Mouse (Mus musculus): ENCODE measurements around the gene Sod3. TPM values are rescaled to one million over a fixed set of nuclear protein-coding genes. Genes with fewer than 3 reads are reported as not detected.

Sod3 gene
- total and polyA plus RNA-seq, 3 experiments: not detected

GRCm38 (mm10) chr5:52411567-52411966 lies 48.0 kb downstream of the Sod3 start:
- no peaks in the 10 kb centered on the region for H3K27me3 ChIP-seq (ENCODE audit: control insufficient read depth in 1 of 2, insufficient read depth in 2 of 2, low read length in 2 of 2)
- no peaks in the 10 kb centered on the region for H3K79me2 ChIP-seq (ENCODE audit: control insufficient read depth, insufficient read depth, low read length, poor library complexity)
- no peaks in the 10 kb centered on the region for H3K9me3 ChIP-seq (replicated peaks; ENCODE audit: insufficient read depth, low read length)
- TF ChIP-seq MXI1 (IDR thresholded peaks at IDR 0.05; ENCODE audit: low read depth, low read length) (no peak), UBTF (IDR thresholded peaks at IDR 0.05; ENCODE audit: borderline replicate concordance, insufficient read depth, low read depth, low read length) (no peak), NRF1 (IDR thresholded peaks at IDR 0.05; ENCODE audit: insufficient read depth, low read depth, low read length, poor library complexity, severe bottlenecking) (no peak), USF2 (IDR thresholded peaks at IDR 0.05; ENCODE audit: borderline replicate concordance in 1 of 2, insufficient read depth in 1 of 2, low read depth in 1 of 2, low read length in 2 of 2) (no peak), CHD1 (IDR thresholded peaks at IDR 0.05; ENCODE audit: low read depth, low read length) (no peak), POLR2A (IDR thresholded peaks at IDR 0.05; ENCODE audit: control insufficient read depth in 1 of 2, insufficient read depth in 1 of 2, low read depth in 1 of 2, low read length in 2 of 2, poor library complexity in 1 of 2) (no peak), NELFE (IDR thresholded peaks at IDR 0.05; ENCODE audit: low read depth, low read length) (no peak), HCFC1 (IDR thresholded peaks at IDR 0.05; ENCODE audit: low read depth, low read length) (no peak), TAL1 (IDR thresholded peaks at IDR 0.05; ENCODE audit: low read length) (no peak), USF1 (IDR thresholded peaks at IDR 0.05; ENCODE audit: low read depth, low read length) (no peak), ZC3H11A (IDR thresholded peaks at IDR 0.05; ENCODE audit: low read depth, low read length) (no peak), JUND (IDR thresholded peaks at IDR 0.05; ENCODE audit: low read depth, low read length) (no peak), EP300 (IDR thresholded peaks at IDR 0.05; ENCODE audit: low read depth in 1 of 2, low read length in 2 of 2) (no peak), MAZ (IDR thresholded peaks at IDR 0.05; ENCODE audit: low read depth, low read length) (no peak), ETS1 (IDR thresholded peaks at IDR 0.05; ENCODE audit: low read depth, low read length) (no peak), MAFK (IDR thresholded peaks at IDR 0.05; ENCODE audit: borderline replicate concordance, low read depth, low read length) (no peak), BHLHE40 (IDR thresholded peaks at IDR 0.05; ENCODE audit: borderline replicate concordance, low read depth, low read length) (no peak), MYC (IDR thresholded peaks at IDR 0.05; ENCODE audit: low read depth, low read length) (no peak)
- no peak overlapping the region for H3K4me3 ChIP-seq (ENCODE audit: control insufficient read depth in 1 of 2, insufficient read depth in 1 of 2, low read depth in 2 of 2, low read length in 2 of 2)
- DNase-seq (ENCODE audit: low read depth, low spot score): peak; percentile 37
- no peaks in the 10 kb centered on the region for H3K36me3 ChIP-seq (ENCODE audit: control insufficient read depth in 1 of 2, insufficient read depth in 2 of 2, low read length in 2 of 2)
- no peak overlapping the region for H3K27ac ChIP-seq (ENCODE audit: control insufficient read depth, low read depth, low read length)
- no peak overlapping the region for H3K9ac ChIP-seq (ENCODE audit: control insufficient read depth, low read depth, low read length, poor library complexity, severe bottlenecking)
- H3K4me1 ChIP-seq (ENCODE audit: control insufficient read depth in 1 of 2, insufficient read depth in 2 of 2, low read length in 2 of 2): no peaks in the 10 kb centered on the region

DNA sequence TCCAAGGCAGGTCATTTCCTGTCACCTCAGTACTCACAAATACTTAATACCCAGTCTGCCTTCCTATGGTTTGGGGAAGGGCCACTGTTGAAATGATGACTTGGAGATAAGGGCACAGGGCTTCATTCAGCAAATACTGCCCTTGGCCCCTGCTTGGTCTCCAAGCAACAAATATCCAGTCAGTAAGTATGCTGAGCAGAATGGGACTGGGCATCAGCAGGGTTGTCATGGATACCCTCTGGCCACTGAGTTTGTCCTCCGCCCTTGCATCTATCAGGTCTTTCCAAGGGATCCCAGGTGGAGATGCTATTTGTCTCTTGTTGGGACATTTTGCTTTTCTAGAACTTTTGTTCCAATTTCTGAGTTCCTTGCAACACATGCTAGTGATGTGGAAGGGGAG lies 51.6 kb downstream of the Sod3 start:
- no peaks in the 10 kb centered on the region for H3K36me3 ChIP-seq (ENCODE audit: control insufficient read depth in 1 of 2, insufficient read depth in 2 of 2, low read length in 2 of 2)
- no peaks in the 10 kb centered on the region for H3K27me3 ChIP-seq (ENCODE audit: control insufficient read depth in 1 of 2, insufficient read depth in 2 of 2, low read length in 2 of 2)
- no peaks in the 10 kb centered on the region for H3K79me2 ChIP-seq (ENCODE audit: control insufficient read depth, insufficient read depth, low read length, poor library complexity)
- no peak overlapping the region for H3K4me3 ChIP-seq (ENCODE audit: control insufficient read depth in 1 of 2, insufficient read depth in 1 of 2, low read depth in 2 of 2, low read length in 2 of 2)
- H3K4me1 ChIP-seq (ENCODE audit: control insufficient read depth in 1 of 2, insufficient read depth in 2 of 2, low read length in 2 of 2): no peaks in the 10 kb centered on the region
- H3K9ac ChIP-seq (ENCODE audit: control insufficient read depth, low read depth, low read length, poor library complexity, severe bottlenecking): no peak overlapping the region
- DNase-seq (ENCODE audit: low read depth, low spot score): no peak
- H3K9me3 ChIP-seq (replicated peaks; ENCODE audit: insufficient read depth, low read length): no peaks in the 10 kb centered on the region
- no peak for TF ChIP-seq ZC3H11A (IDR thresholded peaks at IDR 0.05; ENCODE audit: low read depth, low read length)
- no peak for TF ChIP-seq JUND (IDR thresholded peaks at IDR 0.05; ENCODE audit: low read depth, low read length)
- no peak for TF ChIP-seq ETS1 (IDR thresholded peaks at IDR 0.05; ENCODE audit: low read depth, low read length)
- TF ChIP-seq NELFE (IDR thresholded peaks at IDR 0.05; ENCODE audit: low read depth, low read length): no peak
- TF ChIP-seq SIN3A (IDR thresholded peaks at IDR 0.05; ENCODE audit: low read length): no peak
- TF ChIP-seq CTCF (IDR thresholded peaks at IDR 0.05 in 2 of 3, conservative IDR thresholded peaks at IDR 0.05 in 1 of 3; ENCODE audit: control insufficient read depth in 1 of 3, insufficient read depth in 1 of 3, low read depth in 2 of 3, low read length in 3 of 3, poor library complexity in 1 of 3, severe bottlenecking in 1 of 3): no peak
- TF ChIP-seq POLR2A (IDR thresholded peaks at IDR 0.05; ENCODE audit: control insufficient read depth in 1 of 2, insufficient read depth in 1 of 2, low read depth in 1 of 2, low read length in 2 of 2, poor library complexity in 1 of 2): no peak
- no peak for TF ChIP-seq UBTF (IDR thresholded peaks at IDR 0.05; ENCODE audit: borderline replicate concordance, insufficient read depth, low read depth, low read length)
- TF ChIP-seq POLR2AphosphoS2 (IDR thresholded peaks at IDR 0.05; ENCODE audit: low read length): no peak
- TF ChIP-seq POLR2AphosphoS5 (IDR thresholded peaks at IDR 0.05; ENCODE audit: borderline replicate concordance, low read depth, low read length): no peak
- TF ChIP-seq ELF1 (IDR thresholded peaks at IDR 0.05; ENCODE audit: low read depth, low read length): no peak
- TF ChIP-seq MYC (IDR thresholded peaks at IDR 0.05; ENCODE audit: low read depth, low read length): no peak
- no peak for TF ChIP-seq MAFK (IDR thresholded peaks at IDR 0.05; ENCODE audit: borderline replicate concordance, low read depth, low read length)
- TF ChIP-seq MXI1 (IDR thresholded peaks at IDR 0.05; ENCODE audit: low read depth, low read length): no peak
- TF ChIP-seq CHD2 (IDR thresholded peaks at IDR 0.05; ENCODE audit: low read length): no peak
- no peak overlapping the region for H3K27ac ChIP-seq (ENCODE audit: control insufficient read depth, low read depth, low read length)

Measured in MEL (cell line).